Mouse (Mus musculus): Measurements from ENCODE around the gene AI481877. TPM values are rescaled to one million over a fixed set of nuclear protein-coding genes. Genes with fewer than 3 reads are reported as not detected.

The AI481877 gene
- polyA plus RNA-seq, 1 experiment from 2014 or later: not detected

GRCm38 (mm10) chr4:59150907-59151306, 12.1 kb upstream of the AI481877 start:
- H3K4me3 ChIP-seq (ENCODE audit: low read depth, low read length): no peak overlapping the region
- no peak overlapping the region for H3K27ac ChIP-seq (ENCODE audit: low read depth, low read length)
- ATAC-seq: no peak
- no peak for TF ChIP-seq CTCF (IDR thresholded peaks at IDR 0.05; ENCODE audit: low read depth)
- no peaks in the 10 kb centered on the region for H3K9me3 ChIP-seq (ENCODE audit: control insufficient read depth)
- no peak overlapping the region for H3K4me2 ChIP-seq (replicated peaks; ENCODE audit: low read depth)
- H3K27me3 ChIP-seq (replicated peaks; ENCODE audit: control insufficient read depth, insufficient read depth, low read length): no peaks in the 10 kb centered on the region
- H3K4me1 ChIP-seq (replicated peaks; ENCODE audit: control insufficient read depth, insufficient read depth, low read length): no peaks in the 10 kb centered on the region
- H3K9ac ChIP-seq (ENCODE audit: low read depth, low read length): no peak overlapping the region
- WGBS: 60% methylated on average over 5 of the region's 5 CpGs
- no peaks in the 10 kb centered on the region for H3K36me3 ChIP-seq (ENCODE audit: control insufficient read depth, insufficient read depth)

- no peak for ATAC-seq
Measured at GRCm38 (mm10) chr4:59149043-59149442, 10.3 kb upstream of the AI481877 start.

DNA sequence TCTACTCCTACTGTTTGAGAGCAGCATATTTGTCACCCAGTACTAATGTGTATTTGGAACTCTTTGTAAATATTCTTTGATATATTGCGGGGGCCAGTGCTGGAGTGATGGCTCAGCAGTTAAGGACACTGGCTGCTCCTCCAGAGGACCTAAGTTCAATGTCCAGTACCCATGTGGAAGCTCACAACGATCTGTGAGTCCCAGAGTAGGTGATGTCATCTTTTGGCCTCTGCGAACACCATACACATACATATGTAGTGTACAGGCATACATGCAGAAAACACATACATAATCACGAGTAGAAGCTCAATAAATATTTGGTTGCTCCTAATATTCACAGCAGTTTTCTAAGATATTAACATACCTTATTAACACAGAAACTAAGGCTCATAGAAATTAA, 9.8 kb downstream of the AI481877 start:
- ATAC-seq: peak; percentile 77; the same call in 1 of the 2 replicates

More at GRCm38 (mm10) chr4:59149043-59149442, 10.3 kb upstream of the AI481877 start:
- no peaks in the 10 kb centered on the region for H3K27me3 ChIP-seq (replicated peaks; ENCODE audit: control insufficient read depth, insufficient read depth, low read length)
- no peaks in the 10 kb centered on the region for H3K36me3 ChIP-seq (ENCODE audit: control insufficient read depth, insufficient read depth)
- H3K9ac ChIP-seq (ENCODE audit: low read depth, low read length): no peak overlapping the region
- no peak for TF ChIP-seq CTCF (IDR thresholded peaks at IDR 0.05; ENCODE audit: low read depth)
- H3K4me2 ChIP-seq (replicated peaks; ENCODE audit: low read depth): no peak overlapping the region
- no peak overlapping the region for H3K4me3 ChIP-seq (ENCODE audit: low read depth, low read length)
- no peaks in the 10 kb centered on the region for H3K4me1 ChIP-seq (replicated peaks; ENCODE audit: control insufficient read depth, insufficient read depth, low read length)
- 58% methylated on average over 5 of the region's 5 CpGs for WGBS
- no peak overlapping the region for H3K27ac ChIP-seq (ENCODE audit: low read depth, low read length)
- no peaks in the 10 kb centered on the region for H3K9me3 ChIP-seq (ENCODE audit: control insufficient read depth)

GRCm38 (mm10) chr4:59125053-59125452, 13.7 kb downstream of the AI481877 start:
- no peaks in the 10 kb centered on the region for H3K27me3 ChIP-seq (replicated peaks; ENCODE audit: control insufficient read depth, insufficient read depth, low read length)
- H3K4me2 ChIP-seq (replicated peaks; ENCODE audit: low read depth): no peak overlapping the region
- H3K27ac ChIP-seq (ENCODE audit: low read depth, low read length): no peak overlapping the region
- WGBS: 85% methylated on average over 1 of the region's 1 CpGs
- no peak overlapping the region for H3K4me3 ChIP-seq (ENCODE audit: low read depth, low read length)
- no peak for ATAC-seq
- H3K9me3 ChIP-seq (ENCODE audit: control insufficient read depth): no peaks in the 10 kb centered on the region
- H3K4me1 ChIP-seq (replicated peaks; ENCODE audit: control insufficient read depth, insufficient read depth, low read length): no peaks in the 10 kb centered on the region
- no peak for TF ChIP-seq CTCF (IDR thresholded peaks at IDR 0.05; ENCODE audit: low read depth)
- no peaks in the 10 kb centered on the region for H3K36me3 ChIP-seq (ENCODE audit: control insufficient read depth, insufficient read depth)
- no peak overlapping the region for H3K9ac ChIP-seq (ENCODE audit: low read depth, low read length)

More for the DNA sequence above, 9.8 kb downstream of the AI481877 start:
- no peaks in the 10 kb centered on the region for H3K36me3 ChIP-seq (ENCODE audit: control insufficient read depth, insufficient read depth)
- H3K27ac ChIP-seq (ENCODE audit: low read depth, low read length): no peak overlapping the region
- no peaks in the 10 kb centered on the region for H3K9me3 ChIP-seq (ENCODE audit: control insufficient read depth)
- no peaks in the 10 kb centered on the region for H3K27me3 ChIP-seq (replicated peaks; ENCODE audit: control insufficient read depth, insufficient read depth, low read length)
- H3K4me1 ChIP-seq (replicated peaks; ENCODE audit: control insufficient read depth, insufficient read depth, low read length): no peaks in the 10 kb centered on the region
- 62% methylated on average over 4 of the region's 4 CpGs for WGBS
- H3K4me3 ChIP-seq (ENCODE audit: low read depth, low read length): no peak overlapping the region
- no peak for TF ChIP-seq CTCF (IDR thresholded peaks at IDR 0.05; ENCODE audit: low read depth)
- no peak overlapping the region for H3K9ac ChIP-seq (ENCODE audit: low read depth, low read length)
- no peak overlapping the region for H3K4me2 ChIP-seq (replicated peaks; ENCODE audit: low read depth)

DNA sequence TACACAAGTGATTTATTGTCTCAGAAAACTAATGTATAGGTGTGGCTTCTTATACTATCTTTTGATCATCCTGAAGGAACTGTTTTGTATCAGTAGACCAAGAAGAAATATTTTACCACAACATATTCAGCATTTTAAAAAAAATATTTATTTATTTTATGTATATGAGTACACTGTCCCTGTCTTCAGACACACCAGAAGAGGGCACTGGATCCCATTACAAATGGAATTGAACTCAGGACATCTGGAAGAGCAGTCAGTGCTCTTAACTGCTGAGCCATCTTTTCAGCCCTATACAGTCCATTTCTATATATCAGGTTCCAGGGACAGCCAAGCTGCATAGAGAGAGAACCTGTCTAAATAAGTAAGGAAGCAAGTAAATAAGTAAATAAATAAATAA, 15.2 kb downstream of the AI481877 start:
- Histone ChIP-seq H3K4me2 (replicated peaks; ENCODE audit: low read depth) (no peak overlapping the region), H3K4me3 (ENCODE audit: low read depth, low read length) (no peak overlapping the region), H3K4me1 (replicated peaks; ENCODE audit: control insufficient read depth, insufficient read depth, low read length) (no peaks in the 10 kb centered on the region), H3K27me3 (replicated peaks; ENCODE audit: control insufficient read depth, insufficient read depth, low read length) (no peaks in the 10 kb centered on the region), H3K36me3 (ENCODE audit: control insufficient read depth, insufficient read depth) (no peaks in the 10 kb centered on the region), H3K27ac (ENCODE audit: low read depth, low read length) (no peak overlapping the region), H3K9me3 (ENCODE audit: control insufficient read depth) (no peaks in the 10 kb centered on the region), H3K9ac (ENCODE audit: low read depth, low read length) (no peak overlapping the region)
- ATAC-seq: no peak
- TF ChIP-seq CTCF (IDR thresholded peaks at IDR 0.05; ENCODE audit: low read depth): peak; percentile 14; the same call in 1 of the 2 replicates

- Histone ChIP-seq H3K4me1 (replicated peaks; ENCODE audit: control insufficient read depth, insufficient read depth, low read length) (no peaks in the 10 kb centered on the region), H3K27me3 (replicated peaks; ENCODE audit: control insufficient read depth, insufficient read depth, low read length) (no peaks in the 10 kb centered on the region), H3K4me2 (replicated peaks; ENCODE audit: low read depth) (no peak overlapping the region), H3K36me3 (ENCODE audit: control insufficient read depth, insufficient read depth) (no peaks in the 10 kb centered on the region), H3K27ac (ENCODE audit: low read depth, low read length) (no peak overlapping the region), H3K4me3 (ENCODE audit: low read depth, low read length) (no peak overlapping the region), H3K9ac (ENCODE audit: low read depth, low read length) (no peak overlapping the region), H3K9me3 (ENCODE audit: control insufficient read depth) (no peaks in the 10 kb centered on the region)
- peak; percentile 81 for ATAC-seq
- TF ChIP-seq CTCF (IDR thresholded peaks at IDR 0.05; ENCODE audit: low read depth): no peak
- 92% methylated on average over 24 of the region's 24 CpGs for WGBS
Measured at GRCm38 (mm10) chr4:59117644-59118495, 20.9 kb downstream of the AI481877 start.
